Mouse (Mus musculus): ENCODE measurements around the gene Hs3st4.

DNA sequence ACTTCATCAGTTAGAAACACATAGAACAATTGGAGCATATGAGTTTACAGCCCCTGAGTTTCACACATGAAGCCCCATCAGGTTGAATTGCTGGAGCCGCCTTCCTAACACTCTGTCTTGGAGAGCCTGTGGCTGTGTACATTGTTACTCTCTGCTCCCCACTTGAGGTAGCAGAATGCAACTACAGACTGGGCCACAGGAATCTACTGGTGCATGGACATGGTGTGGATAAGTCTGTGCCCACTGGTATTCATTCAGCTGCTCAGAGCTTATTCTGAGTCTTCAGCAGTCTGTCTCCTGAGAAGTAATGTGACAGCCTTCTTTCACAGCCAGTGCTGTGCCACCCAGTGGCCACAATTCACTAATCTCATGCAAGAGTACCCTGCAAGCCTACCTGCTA is 234.3 kb downstream of the Hs3st4 start:
- TF ChIP-seq CTCF (conservative IDR thresholded peaks at IDR 0.05; ENCODE audit: insufficient read depth, insufficient read length, low read depth, low read length) (no peak), POLR2A (IDR thresholded peaks at IDR 0.05; ENCODE audit: low read depth, low read length) (no peak)
